Mouse (Mus musculus): ENCODE data around the gene Tnnc1. TPM values are rescaled to one million over a fixed set of nuclear protein-coding genes. Genes with fewer than 3 reads are reported as not detected.

The Tnnc1 gene
- polyA plus RNA-seq, 1 experiment: 24.4 TPM

GRCm38 (mm10) chr14:31214684-31215083 is 6.6 kb downstream of the Tnnc1 start:
- Histone ChIP-seq H3K4me3 (ENCODE audit: insufficient read depth, low read depth, low read length) (no peak overlapping the region), H3K27ac (replicated peaks; ENCODE audit: low read depth, low read length) (no peak overlapping the region), H3K4me1 (ENCODE audit: control insufficient read depth, insufficient read depth, insufficient read length, low read length) (peaks cover 5% of the 10 kb centered on the region)

GRCm38 (mm10) chr14:31215157-31216002 is 7.3 kb downstream of the Tnnc1 start:
- Histone ChIP-seq H3K4me3 (ENCODE audit: insufficient read depth, low read depth, low read length) (peak overlapping the region; percentile 20), H3K4me1 (ENCODE audit: control insufficient read depth, insufficient read depth, insufficient read length, low read length) (peaks cover 5% of the 10 kb centered on the region), H3K27ac (replicated peaks; ENCODE audit: low read depth, low read length) (peak overlapping the region; percentile 81)

- peaks cover 5% of the 10 kb centered on the region for H3K4me1 ChIP-seq (ENCODE audit: control insufficient read depth, insufficient read depth, insufficient read length, low read length)
- H3K27ac ChIP-seq (replicated peaks; ENCODE audit: low read depth, low read length): peak within 1 kb of the TSS; percentile 81
- peak within 1 kb of the TSS; percentile 57 for H3K4me3 ChIP-seq (ENCODE audit: insufficient read depth, low read depth, low read length)
Observed at GRCm38 (mm10) chr14:31216846-31217245, 8.7 kb downstream of the Tnnc1 start, which contains the start of gene Nisch. Gene Nisch (minus strand): TSS chr14:31216946.

- peak within 1 kb of the TSS; percentile 57 for H3K4me3 ChIP-seq (ENCODE audit: insufficient read depth, low read depth, low read length)
- peaks cover 5% of the 10 kb centered on the region for H3K4me1 ChIP-seq (ENCODE audit: control insufficient read depth, insufficient read depth, insufficient read length, low read length)
- H3K27ac ChIP-seq (replicated peaks; ENCODE audit: low read depth, low read length): peak within 1 kb of the TSS; percentile 81
Observed at GRCm38 (mm10) chr14:31217666-31218065, 9.6 kb downstream of the Tnnc1 start, which contains the start of gene Sema3g. Gene Sema3g (plus strand): TSS chr14:31217860.

GRCm38 (mm10) chr14:31226978-31227377 is 18.9 kb downstream of the Tnnc1 start:
- Histone ChIP-seq H3K27ac (replicated peaks; ENCODE audit: low read depth, low read length) (peak overlapping the region; percentile 84), H3K4me1 (ENCODE audit: control insufficient read depth, insufficient read depth, insufficient read length, low read length) (peaks cover 43% of the 10 kb centered on the region), H3K4me3 (ENCODE audit: insufficient read depth, low read depth, low read length) (no peak overlapping the region)

GRCm38 (mm10) chr14:31228234-31228633 is 20.1 kb downstream of the Tnnc1 start:
- H3K4me1 ChIP-seq (ENCODE audit: control insufficient read depth, insufficient read depth, insufficient read length, low read length): peaks cover 51% of the 10 kb centered on the region
- H3K4me3 ChIP-seq (ENCODE audit: insufficient read depth, low read depth, low read length): no peak overlapping the region
- peak overlapping the region; percentile 84 for H3K27ac ChIP-seq (replicated peaks; ENCODE audit: low read depth, low read length)

- H3K4me1 ChIP-seq (ENCODE audit: control insufficient read depth, insufficient read depth, insufficient read length, low read length): peaks cover 51% of the 10 kb centered on the region
- H3K27ac ChIP-seq (replicated peaks; ENCODE audit: low read depth, low read length): peak overlapping the region; percentile 97
- H3K4me3 ChIP-seq (ENCODE audit: insufficient read depth, low read depth, low read length): no peak overlapping the region
Observed at GRCm38 (mm10) chr14:31230442-31230841, 22.3 kb downstream of the Tnnc1 start.

- H3K27ac ChIP-seq (replicated peaks; ENCODE audit: low read depth, low read length): peak overlapping the region; percentile 97
- H3K4me3 ChIP-seq (ENCODE audit: insufficient read depth, low read depth, low read length): peak overlapping the region; percentile 18
- peaks cover 44% of the 10 kb centered on the region for H3K4me1 ChIP-seq (ENCODE audit: control insufficient read depth, insufficient read depth, insufficient read length, low read length)
Observed at GRCm38 (mm10) chr14:31232404-31233069, 24.4 kb downstream of the Tnnc1 start.

GRCm38 (mm10) chr14:31233070-31233995 is 25.2 kb downstream of the Tnnc1 start:
- Histone ChIP-seq H3K4me3 (ENCODE audit: insufficient read depth, low read depth, low read length) (peak overlapping the region; percentile 22), H3K27ac (replicated peaks; ENCODE audit: low read depth, low read length) (peak overlapping the region; percentile 98)

GRCm38 (mm10) chr14:31233996-31234591 is 26.0 kb downstream of the Tnnc1 start:
- peak overlapping the region; percentile 1; the same call in 1 of the 2 replicates for H3K4me3 ChIP-seq (ENCODE audit: insufficient read depth, low read depth, low read length)
- H3K27ac ChIP-seq (replicated peaks; ENCODE audit: low read depth, low read length): peak overlapping the region; percentile 98
- H3K4me1 ChIP-seq (ENCODE audit: control insufficient read depth, insufficient read depth, insufficient read length, low read length): peaks cover 29% of the 10 kb centered on the region

More at GRCm38 (mm10) chr14:31233070-31233995, 25.2 kb downstream of the Tnnc1 start:
- peaks cover 36% of the 10 kb centered on the region for H3K4me1 ChIP-seq (ENCODE audit: control insufficient read depth, insufficient read depth, insufficient read length, low read length)

- H3K27ac ChIP-seq (replicated peaks; ENCODE audit: low read depth, low read length): no peak overlapping the region
- H3K4me3 ChIP-seq (ENCODE audit: insufficient read depth, low read depth, low read length): no peak overlapping the region
- peaks cover 5% of the 10 kb centered on the region; the same call in 1 of the 2 replicates for H3K4me1 ChIP-seq (ENCODE audit: control insufficient read depth, insufficient read depth, insufficient read length, low read length)
Observed at GRCm38 (mm10) chr14:31237101-31237882, 29.2 kb downstream of the Tnnc1 start.

GRCm38 (mm10) chr14:31240528-31240927 is 32.4 kb downstream of the Tnnc1 start:
- no peak overlapping the region for H3K4me3 ChIP-seq (ENCODE audit: insufficient read depth, low read depth, low read length)
- H3K27ac ChIP-seq (replicated peaks; ENCODE audit: low read depth, low read length): no peak overlapping the region
- H3K4me1 ChIP-seq (ENCODE audit: control insufficient read depth, insufficient read depth, insufficient read length, low read length): no peaks in the 10 kb centered on the region

- Histone ChIP-seq H3K4me3 (ENCODE audit: insufficient read depth, low read depth, low read length) (no peak overlapping the region), H3K4me1 (ENCODE audit: control insufficient read depth, insufficient read depth, insufficient read length, low read length) (no peaks in the 10 kb centered on the region), H3K27ac (replicated peaks; ENCODE audit: low read depth, low read length) (no peak overlapping the region)
Observed at GRCm38 (mm10) chr14:31244777-31245176, 36.7 kb downstream of the Tnnc1 start.

GRCm38 (mm10) chr14:31245946-31246345 is 37.8 kb downstream of the Tnnc1 start:
- H3K4me1 ChIP-seq (ENCODE audit: control insufficient read depth, insufficient read depth, insufficient read length, low read length): no peaks in the 10 kb centered on the region
- H3K4me3 ChIP-seq (ENCODE audit: insufficient read depth, low read depth, low read length): no peak overlapping the region
- H3K27ac ChIP-seq (replicated peaks; ENCODE audit: low read depth, low read length): no peak overlapping the region

Data from brown adipose tissue, adult 24 weeks (tissue).